Mouse (Mus musculus): ENCODE measurements around the gene B3gnt9. TPM values are rescaled to one million over a fixed set of nuclear protein-coding genes. Genes with fewer than 3 reads are reported as not detected.

B3gnt9 gene
- 50.7 and 50.8 TPM in 2 replicates for polyA plus RNA-seq (2015; fragmentation: Nextera tagmentation; extraction: Ambion mirVana)

- Histone ChIP-seq H3K9me3 (no peaks in the 10 kb centered on the region), H3K27ac (peak within 1 kb of the TSS; percentile 97), H3K4me2 (peak within 1 kb of the TSS; percentile 75), H3K4me3 (peak within 1 kb of the TSS; percentile 72), H3K36me3 (peaks cover 34% of the 10 kb centered on the region), H3K9ac (peak within 1 kb of the TSS; percentile 64), H3K27me3 (peaks cover 34% of the 10 kb centered on the region), H3K4me1 (peaks cover 39% of the 10 kb centered on the region)
- ATAC-seq (ENCODE audit: insufficient number of reproducible peaks, low FRiP score, low TSS enrichment, low read depth), result peak; percentile 85
- 0% methylated on average over 14 of the region's 14 CpGs for WGBS
These were observed at the start of gene B3gnt9 for GRCm38 (mm10) chr8:105254966-105255350. TSS of gene B3gnt9 (minus strand) at chr8:105255153.

- no peak overlapping the region for H3K4me3 ChIP-seq
- H3K4me1 ChIP-seq, result peaks cover 35% of the 10 kb centered on the region
- peaks cover 62% of the 10 kb centered on the region for H3K36me3 ChIP-seq
- ATAC-seq (ENCODE audit: insufficient number of reproducible peaks, low FRiP score, low TSS enrichment, low read depth), result no peak
- H3K9ac ChIP-seq, result no peak overlapping the region
- WGBS, result 74% methylated on average over 9 of the region's 9 CpGs
- H3K9me3 ChIP-seq, result no peaks in the 10 kb centered on the region
- no peak overlapping the region for H3K4me2 ChIP-seq
- H3K27me3 ChIP-seq, result no peaks in the 10 kb centered on the region
- H3K27ac ChIP-seq, result peak overlapping the region; percentile 66
These were observed 48.9 kb upstream of the B3gnt9 start for GRCm38 (mm10) chr8:105303874-105304273.

- Histone ChIP-seq H3K9me3 (no peaks in the 10 kb centered on the region), H3K36me3 (peaks cover 57% of the 10 kb centered on the region), H3K4me1 (peaks cover 40% of the 10 kb centered on the region), H3K27me3 (no peaks in the 10 kb centered on the region), H3K4me3 (no peak overlapping the region), H3K4me2 (no peak overlapping the region), H3K9ac (no peak overlapping the region), H3K27ac (no peak overlapping the region)
- 83% methylated on average over 8 of the region's 8 CpGs for WGBS
- no peak for ATAC-seq (ENCODE audit: insufficient number of reproducible peaks, low FRiP score, low TSS enrichment, low read depth)
These were observed 48.4 kb upstream of the B3gnt9 start for GRCm38 (mm10) chr8:105303396-105303795.

- Histone ChIP-seq H3K9ac (no peak overlapping the region), H3K27ac (no peak overlapping the region), H3K27me3 (no peaks in the 10 kb centered on the region), H3K4me2 (no peak overlapping the region), H3K4me3 (no peak overlapping the region), H3K9me3 (no peaks in the 10 kb centered on the region), H3K4me1 (peaks cover 35% of the 10 kb centered on the region), H3K36me3 (peaks cover 44% of the 10 kb centered on the region)
- WGBS, result 94% methylated on average over 8 of the region's 8 CpGs
- ATAC-seq (ENCODE audit: insufficient number of reproducible peaks, low FRiP score, low TSS enrichment, low read depth), result no peak
These were observed 45.0 kb upstream of the B3gnt9 start for GRCm38 (mm10) chr8:105299962-105300361.

GRCm38 (mm10) chr8:105298351-105299252, 43.6 kb upstream of the B3gnt9 start:
- H3K4me3 ChIP-seq, result peak overlapping the region; percentile 96
- no peak for ATAC-seq (ENCODE audit: insufficient number of reproducible peaks, low FRiP score, low TSS enrichment, low read depth)
- peaks cover 23% of the 10 kb centered on the region for H3K4me1 ChIP-seq
- 0 out of 2 replicates have a peak overlapping the region, but pooled peaks have one; percentile 77 for H3K27ac ChIP-seq
- H3K36me3 ChIP-seq, result peaks cover 37% of the 10 kb centered on the region
- peak overlapping the region; percentile 95 for H3K9ac ChIP-seq
- peak overlapping the region; percentile 84 for H3K4me2 ChIP-seq
- H3K9me3 ChIP-seq, result no peaks in the 10 kb centered on the region
- 56% methylated on average over 18 of the region's 18 CpGs for whole genome bisulfite sequencing
- H3K27me3 ChIP-seq, result no peaks in the 10 kb centered on the region

GRCm38 (mm10) chr8:105297511-105298192, 42.7 kb upstream of the B3gnt9 start, which contains the start of gene E2f4:
TSS of gene E2f4 (plus strand) at chr8:105297663.
- ATAC-seq (ENCODE audit: insufficient number of reproducible peaks, low FRiP score, low TSS enrichment, low read depth), result peak; percentile 71
- under 1% methylated on average over 57 of the region's 58 CpGs for WGBS
- H3K4me2 ChIP-seq, result peak within 1 kb of the TSS; percentile 84
- H3K4me3 ChIP-seq, result peak within 1 kb of the TSS; percentile 96
- H3K9ac ChIP-seq, result peak within 1 kb of the TSS; percentile 95
- H3K27ac ChIP-seq, result peak within 1 kb of the TSS; percentile 77
- peaks cover 8% of the 10 kb centered on the region; the same call in 1 of the 2 replicates for H3K27me3 ChIP-seq
- H3K4me1 ChIP-seq, result peaks cover 23% of the 10 kb centered on the region
- no peaks in the 10 kb centered on the region for H3K9me3 ChIP-seq
- H3K36me3 ChIP-seq, result peaks cover 29% of the 10 kb centered on the region

- ATAC-seq (ENCODE audit: insufficient number of reproducible peaks, low FRiP score, low TSS enrichment, low read depth), result no peak
- Histone ChIP-seq H3K4me1 (peaks cover 23% of the 10 kb centered on the region), H3K27me3 (peaks cover 8% of the 10 kb centered on the region; the same call in 1 of the 2 replicates), H3K4me2 (peak within 1 kb of the TSS; percentile 84), H3K9me3 (no peaks in the 10 kb centered on the region), H3K4me3 (peak within 1 kb of the TSS; percentile 96; the same call in 1 of the 2 replicates), H3K9ac (no peak within 1 kb of the TSS), H3K36me3 (peaks cover 16% of the 10 kb centered on the region), H3K27ac (no peak within 1 kb of the TSS)
- WGBS, result 58% methylated on average over 11 of the region's 11 CpGs
These were observed 41.1 kb upstream of the B3gnt9 start, which contains the start of gene Exoc3l for GRCm38 (mm10) chr8:105295895-105296573. TSS of gene Exoc3l (minus strand) at chr8:105296101.

- no peaks in the 10 kb centered on the region for H3K9me3 ChIP-seq
- no peak overlapping the region for H3K9ac ChIP-seq
- WGBS, result 65% methylated on average over 11 of the region's 11 CpGs
- no peak overlapping the region for H3K4me2 ChIP-seq
- ATAC-seq (ENCODE audit: insufficient number of reproducible peaks, low FRiP score, low TSS enrichment, low read depth), result no peak
- peaks cover 14% of the 10 kb centered on the region for H3K27me3 ChIP-seq
- H3K27ac ChIP-seq, result no peak overlapping the region
- peaks cover 29% of the 10 kb centered on the region for H3K4me1 ChIP-seq
- peaks cover 8% of the 10 kb centered on the region for H3K36me3 ChIP-seq
- no peak overlapping the region for H3K4me3 ChIP-seq
These were observed 40.3 kb upstream of the B3gnt9 start for GRCm38 (mm10) chr8:105295256-105295655.

GRCm38 (mm10) chr8:105294776-105295175, 39.8 kb upstream of the B3gnt9 start:
- no peak for ATAC-seq (ENCODE audit: insufficient number of reproducible peaks, low FRiP score, low TSS enrichment, low read depth)
- Histone ChIP-seq H3K4me2 (no peak overlapping the region), H3K4me1 (peaks cover 30% of the 10 kb centered on the region), H3K36me3 (peaks cover 3% of the 10 kb centered on the region), H3K9me3 (no peaks in the 10 kb centered on the region), H3K27me3 (peaks cover 19% of the 10 kb centered on the region), H3K27ac (no peak overlapping the region), H3K4me3 (no peak overlapping the region), H3K9ac (no peak overlapping the region)
- 72% methylated on average over 9 of the region's 9 CpGs for WGBS

GRCm38 (mm10) chr8:105293405-105293804, 38.5 kb upstream of the B3gnt9 start:
- 68% methylated on average over 19 of the region's 19 CpGs for WGBS
- Histone ChIP-seq H3K27ac (no peak overlapping the region), H3K4me3 (no peak overlapping the region), H3K4me2 (no peak overlapping the region), H3K9me3 (no peaks in the 10 kb centered on the region), H3K9ac (no peak overlapping the region), H3K36me3 (no peaks in the 10 kb centered on the region), H3K4me1 (peaks cover 36% of the 10 kb centered on the region), H3K27me3 (peaks cover 20% of the 10 kb centered on the region)
- ATAC-seq (ENCODE audit: insufficient number of reproducible peaks, low FRiP score, low TSS enrichment, low read depth), result no peak

- 85% methylated on average over 7 of the region's 7 CpGs for WGBS
- ATAC-seq (ENCODE audit: insufficient number of reproducible peaks, low FRiP score, low TSS enrichment, low read depth), result no peak
- H3K36me3 ChIP-seq, result no peaks in the 10 kb centered on the region
- H3K27ac ChIP-seq, result no peak overlapping the region
- no peaks in the 10 kb centered on the region for H3K9me3 ChIP-seq
- no peak overlapping the region for H3K4me3 ChIP-seq
- H3K27me3 ChIP-seq, result peaks cover 20% of the 10 kb centered on the region
- no peak overlapping the region for H3K9ac ChIP-seq
- peaks cover 39% of the 10 kb centered on the region for H3K4me1 ChIP-seq
- no peak overlapping the region for H3K4me2 ChIP-seq
These were observed 37.5 kb upstream of the B3gnt9 start for GRCm38 (mm10) chr8:105292471-105292870.
